Mouse (Mus musculus) midbrain, embryonic 11.5 days (tissue): ENCODE results near the gene Lrsam1. TPM values are rescaled to one million over a fixed set of nuclear protein-coding genes. Genes with fewer than 3 reads are reported as not detected.

Experiments
- ATAC-seq: fragments of 200-750 bp; cut with Nextera tagmentation; 2 replicates; pipeline ENCODE4 v1.8.0; 2017; ENCODE audit warnings: moderate TSS enrichment, moderate library complexity; ENCODE audit not compliant: low FRiP score
- DNase-seq: peaks from one replicate; pipeline ENCODE4 v3.0.0; 2015; ENCODE audit warnings: low spot score; ENCODE audit errors: missing footprints
- H3K27ac ChIP-seq: fragments of 300-500 bp; sonication (generic); 2 replicates; pipeline ENCODE4 v1.5.1; 2014; ENCODE audit warnings: low read depth, low read length
- H3K27me3 ChIP-seq: fragments of 300-500 bp; sonication (generic); 2 replicates; pipeline ENCODE4 v1.6.1; 2014; ENCODE audit warnings: mild to moderate bottlenecking, low read length, moderate library complexity, mixed read lengths; ENCODE audit not compliant: control insufficient read depth, insufficient read depth
- H3K36me3 ChIP-seq: fragments of 300-500 bp; sonication (generic); 2 replicates; pipeline ENCODE4 v1.6.1; 2014; ENCODE audit warnings: mild to moderate bottlenecking, low read length, moderate library complexity, mixed read lengths; ENCODE audit not compliant: control insufficient read depth, insufficient read depth
- H3K4me1 ChIP-seq: fragments of 300-500 bp; sonication (generic); 2 replicates; pipeline ENCODE4 v1.6.1; 2014; ENCODE audit warnings: low read length; ENCODE audit not compliant: control insufficient read depth, insufficient read depth
- H3K4me2 ChIP-seq: fragments of 300-500 bp; sonication (generic); 2 replicates; pipeline ENCODE4 v1.6.1; 2014; ENCODE audit warnings: mild to moderate bottlenecking, moderate library complexity
- H3K4me3 ChIP-seq: fragments of 300-500 bp; sonication (generic); 2 replicates; pipeline ENCODE4 v1.5.1; 2014; ENCODE audit warnings: low read depth, low read length
- H3K9ac ChIP-seq: fragments of 300-500 bp; sonication (generic); 2 replicates; pipeline ENCODE4 v1.6.1; 2014; ENCODE audit warnings: low read length
- H3K9me3 ChIP-seq: fragments of 300-500 bp; sonication (generic); 2 replicates; pipeline ENCODE4 v1.6.1; 2016; ENCODE audit warnings: low read length; ENCODE audit not compliant: control insufficient read depth
- WGBS: fragments of 180-500 bp; shearing (Covaris S2); extraction: QIAGEN DNeasy Blood & Tissue Kit; methylation state at CpG from one replicate; pipeline ENCODE4 v1.1.7; 2014; 5-methylcytosine and 5-hydroxymethylcytosine counted together
- polyA plus RNA-seq: library from polyadenylated mRNA; unstranded; fragments of >200 nt; fragmentation: Nextera tagmentation; extraction: Ambion mirVana; gene quantifications from 2 replicates; pipeline ENCODE4 v1.2.1, GENCODE M21; 2014

The Lrsam1 gene
- polyA plus RNA-seq, 1 experiment from 2014 or later = 9.2 TPM

- 93% methylated on average over 8 of the region's 8 CpGs for WGBS
- H3K4me2 ChIP-seq = no peak overlapping the region
Observed at GRCm38 (mm10) chr2:32974216-32974615, 12.8 kb upstream of the Lrsam1 start.

GRCm38 (mm10) chr2:32971235-32971634 is 9.8 kb upstream of the Lrsam1 start:
- ATAC-seq (no peak), DNase-seq (no peak)
- H3K9me3 ChIP-seq = no peaks in the 10 kb centered on the region
- WGBS = 37% methylated on average over 9 of the region's 9 CpGs
- H3K4me2 ChIP-seq = no peak overlapping the region
- H3K9ac ChIP-seq = no peak overlapping the region
- H3K27ac ChIP-seq = no peak overlapping the region
- H3K4me3 ChIP-seq = no peak overlapping the region
- peaks cover 5% of the 10 kb centered on the region for H3K4me1 ChIP-seq
- no peaks in the 10 kb centered on the region for H3K27me3 ChIP-seq
- H3K36me3 ChIP-seq = 0 out of 2 replicates have a peak, but pooled peaks cover 3% of the 10 kb centered on the region

More at GRCm38 (mm10) chr2:32974216-32974615, 12.8 kb upstream of the Lrsam1 start:
- Histone ChIP-seq H3K27ac (no peak overlapping the region), H3K4me1 (no peaks in the 10 kb centered on the region), H3K4me3 (no peak overlapping the region), H3K27me3 (no peaks in the 10 kb centered on the region), H3K9ac (no peak overlapping the region), H3K36me3 (0 out of 2 replicates have a peak, but pooled peaks cover 3% of the 10 kb centered on the region), H3K9me3 (no peaks in the 10 kb centered on the region)
- DNase-seq = no peak
- no peak for ATAC-seq

DNA sequence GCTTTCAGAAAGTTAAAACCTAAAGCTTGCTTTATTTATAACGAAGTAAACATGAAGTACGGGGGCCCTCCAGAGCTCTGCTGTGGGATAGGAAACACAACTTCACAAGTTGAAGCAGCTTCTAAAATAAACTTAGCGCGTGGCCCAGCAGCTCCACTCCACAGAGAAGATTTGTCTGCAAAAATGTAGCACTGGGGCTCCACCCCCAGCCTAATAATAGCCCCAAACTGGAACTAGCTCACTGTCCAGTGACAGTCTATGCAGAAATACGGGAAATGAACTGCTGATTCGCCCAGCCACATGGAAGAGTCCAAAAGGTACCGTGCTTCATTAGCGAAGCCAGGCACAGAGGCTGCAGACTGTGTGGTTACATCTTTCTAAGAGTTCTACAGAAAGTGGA is 7.9 kb upstream of the Lrsam1 start:
- Histone ChIP-seq H3K27me3 (no peaks in the 10 kb centered on the region), H3K9ac (no peak overlapping the region), H3K4me2 (no peak overlapping the region), H3K36me3 (peaks cover 5% of the 10 kb centered on the region; the same call in 1 of the 2 replicates), H3K4me1 (peaks cover 5% of the 10 kb centered on the region), H3K9me3 (no peaks in the 10 kb centered on the region), H3K27ac (no peak overlapping the region), H3K4me3 (no peak overlapping the region)
- 88% methylated on average over 8 of the region's 8 CpGs for WGBS
- DNase-seq (no peak), ATAC-seq (no peak)

GRCm38 (mm10) chr2:32968024-32968614 is 6.7 kb upstream of the Lrsam1 start:
- peak overlapping the region; percentile 93; the same call in 1 of the 2 replicates for H3K4me2 ChIP-seq
- ATAC-seq (no peak), DNase-seq (no peak)
- H3K9ac ChIP-seq = no peak overlapping the region
- WGBS = 85% methylated on average over 9 of the region's 9 CpGs
- H3K4me3 ChIP-seq = no peak overlapping the region
- H3K27ac ChIP-seq = no peak overlapping the region
- H3K9me3 ChIP-seq = no peaks in the 10 kb centered on the region
- peaks cover 9% of the 10 kb centered on the region for H3K4me1 ChIP-seq
- H3K27me3 ChIP-seq = no peaks in the 10 kb centered on the region
- peaks cover 9% of the 10 kb centered on the region; the same call in 1 of the 2 replicates for H3K36me3 ChIP-seq

DNA sequence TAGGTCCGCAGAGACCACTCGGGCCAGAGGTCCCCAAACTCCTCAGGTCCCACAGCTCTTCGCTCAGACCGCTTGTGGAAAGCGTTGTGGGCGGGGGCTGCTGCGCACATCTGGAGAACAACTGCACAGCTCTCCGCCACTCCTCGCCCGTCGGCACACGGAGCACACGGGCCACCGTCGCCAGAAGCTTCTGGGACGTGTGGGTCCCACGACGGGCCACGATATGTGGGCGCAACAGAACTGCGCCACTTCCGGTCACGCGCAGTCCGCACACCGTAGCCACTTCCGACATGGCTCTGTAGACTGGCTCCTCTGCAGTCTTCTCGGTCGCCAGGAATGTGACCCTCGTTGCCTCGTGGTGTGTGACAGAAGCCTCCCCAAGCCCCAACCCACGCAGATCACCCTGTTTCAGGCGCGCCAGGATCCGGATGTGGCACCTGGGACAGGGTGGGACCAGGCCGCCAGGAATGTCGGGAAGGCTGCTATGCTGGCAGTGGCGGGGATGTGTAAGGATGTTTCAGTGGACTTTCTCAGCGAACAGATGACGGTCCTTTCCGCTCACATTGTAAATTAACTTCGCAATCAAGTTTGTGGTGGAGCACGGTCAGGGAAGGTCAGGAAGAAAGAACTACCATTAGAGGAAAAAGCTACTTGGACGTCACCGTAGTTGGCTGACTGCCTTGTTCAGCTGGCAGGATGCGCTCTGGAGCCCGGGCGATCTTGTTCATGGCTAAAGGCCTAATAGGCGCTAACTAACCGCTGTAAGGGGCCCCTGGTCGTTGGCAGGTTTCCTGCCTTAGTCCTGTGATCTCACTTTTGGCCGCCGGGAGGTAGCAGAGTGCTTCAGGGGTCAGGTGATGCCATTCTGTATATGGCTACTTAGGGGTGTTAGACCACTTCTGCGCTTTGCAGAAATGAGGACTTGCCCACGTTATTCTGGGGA is 5.5 kb upstream of the Lrsam1 start:
- peak overlapping the region; percentile 73 for H3K27ac ChIP-seq
- peak; percentile 98 for DNase-seq
- no peaks in the 10 kb centered on the region for H3K27me3 ChIP-seq
- ATAC-seq = peak; percentile 90
- peak overlapping the region; percentile 59 for H3K4me3 ChIP-seq
- 1% methylated on average over 55 of the region's 55 CpGs for WGBS
- peak overlapping the region; percentile 93 for H3K4me2 ChIP-seq
- peaks cover 18% of the 10 kb centered on the region for H3K4me1 ChIP-seq
- no peaks in the 10 kb centered on the region for H3K9me3 ChIP-seq
- H3K9ac ChIP-seq = peak overlapping the region; percentile 79
- H3K36me3 ChIP-seq = peaks cover 9% of the 10 kb centered on the region; the same call in 1 of the 2 replicates

GRCm38 (mm10) chr2:32966184-32966688 is 4.8 kb upstream of the Lrsam1 start:
- H3K9ac ChIP-seq = peak overlapping the region; percentile 79
- H3K4me2 ChIP-seq = peak overlapping the region; percentile 93
- H3K27ac ChIP-seq = peak overlapping the region; percentile 73; the same call in 1 of the 2 replicates
- DNase-seq (no peak), ATAC-seq (no peak; the same call in 1 of the 2 replicates)
- no peaks in the 10 kb centered on the region for H3K9me3 ChIP-seq
- peaks cover 9% of the 10 kb centered on the region; the same call in 1 of the 2 replicates for H3K36me3 ChIP-seq
- H3K4me1 ChIP-seq = peaks cover 18% of the 10 kb centered on the region
- peak overlapping the region; percentile 59 for H3K4me3 ChIP-seq
- no peaks in the 10 kb centered on the region for H3K27me3 ChIP-seq
- WGBS = 12% methylated on average over 13 of the region's 13 CpGs

GRCm38 (mm10) chr2:32965511-32966183 is 4.2 kb upstream of the Lrsam1 start:
- WGBS = 13% methylated on average over 7 of the region's 7 CpGs
- peaks cover 9% of the 10 kb centered on the region; the same call in 1 of the 2 replicates for H3K36me3 ChIP-seq
- no peak overlapping the region for H3K9ac ChIP-seq
- peak overlapping the region; percentile 93; the same call in 1 of the 2 replicates for H3K4me2 ChIP-seq
- DNase-seq (peak; percentile 85), ATAC-seq (no peak)
- H3K27ac ChIP-seq = no peak overlapping the region
- peaks cover 22% of the 10 kb centered on the region for H3K4me1 ChIP-seq
- H3K27me3 ChIP-seq = no peaks in the 10 kb centered on the region
- no peak overlapping the region for H3K4me3 ChIP-seq
- no peaks in the 10 kb centered on the region for H3K9me3 ChIP-seq

DNA sequence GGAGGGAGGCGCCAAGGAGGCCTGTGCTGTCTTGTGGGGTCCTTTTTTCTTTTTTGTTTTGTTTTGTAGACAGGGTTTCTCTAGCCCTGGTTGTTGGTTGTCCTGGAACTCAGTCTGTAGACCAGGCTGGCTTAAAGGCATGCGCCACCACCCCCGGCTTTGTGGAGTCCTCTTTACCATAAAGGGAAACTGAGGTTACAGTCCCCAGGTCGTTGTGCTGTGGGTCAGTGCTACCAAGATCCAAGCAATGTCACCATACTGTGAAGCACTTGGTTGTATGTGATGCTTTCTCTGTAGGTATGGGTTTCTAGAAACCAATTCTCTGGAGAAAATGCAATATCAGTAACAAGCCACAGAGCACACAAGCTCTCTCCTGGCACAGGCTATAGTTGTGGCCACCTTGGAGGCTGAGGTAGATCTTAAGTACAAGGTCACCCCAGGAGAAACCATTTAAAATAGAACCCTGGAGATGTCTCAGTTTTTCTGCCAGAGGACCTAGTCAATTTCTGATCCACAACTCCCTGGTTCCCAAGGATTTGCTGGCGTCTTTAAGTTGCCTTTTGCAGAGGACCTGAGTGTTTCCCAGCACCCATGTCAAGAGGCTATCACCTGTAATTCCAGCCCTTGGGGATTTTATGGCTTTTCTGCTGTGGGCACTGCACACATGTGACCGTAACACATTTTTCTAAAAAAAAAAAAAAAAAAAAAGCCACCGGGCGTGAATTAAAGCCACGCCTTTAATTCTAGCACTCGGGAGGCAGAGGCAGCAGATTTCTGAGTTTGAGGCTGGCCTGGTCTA is 3.4 kb upstream of the Lrsam1 start:
- no peak overlapping the region for H3K4me3 ChIP-seq
- H3K4me1 ChIP-seq = peaks cover 25% of the 10 kb centered on the region
- DNase-seq = peak; percentile 86
- H3K9me3 ChIP-seq = no peaks in the 10 kb centered on the region
- H3K27ac ChIP-seq = no peak overlapping the region
- WGBS = 27% methylated on average over 10 of the region's 10 CpGs
- no peaks in the 10 kb centered on the region for H3K27me3 ChIP-seq
- no peak overlapping the region for H3K4me2 ChIP-seq
- ATAC-seq = no peak
- H3K36me3 ChIP-seq = peaks cover 9% of the 10 kb centered on the region; the same call in 1 of the 2 replicates
- H3K9ac ChIP-seq = 0 out of 2 replicates have a peak overlapping the region, but pooled peaks have one; percentile 27
